Mouse (Mus musculus) adrenal gland, postnatal 4 days (tissue): Measurements from ENCODE around the gene Urah. TPM values are rescaled to one million over a fixed set of nuclear protein-coding genes. Genes with fewer than 3 reads are reported as not detected.

Source experiments
- DNase-seq, 2 experiments: peaks; one replicate each; pipeline ENCODE4 v3.0.0; 2021 to 2022; ENCODE audit warnings: low spot score in 2 of 2, mixed read lengths in 2 of 2
- long read RNA-seq, 2 experiments: library from polyadenylated mRNA; stranded (forward); transcript quantifications; one replicate each; pipeline ENCODE4 v2.0.0; 2021
- total RNA-seq, 2 experiments: library from RNA; stranded (reverse); gene quantifications; 2 replicates each; pipeline ENCODE4 v1.2.3; 2021

Urah gene
- 10 to 100 TPM in 1 of 2 experiments, under 1 TPM in 1; 0.70 to 17.0 TPM for total RNA-seq
- long read RNA-seq, experiment 1, transcript Urah-202 (4 exons, 719 nt): minor isoform, 6 of 17 reads
- long read RNA-seq, experiment 1, transcript Urah-201 (3 exons, 890 nt): major isoform, 10 of 17 reads
- long read RNA-seq, experiment 1, partial matches to known transcripts: 0 of 17 reads
- long read RNA-seq, experiment 1, other reads (novel, unspliced or antisense): 0 of 17 reads
- long read RNA-seq, experiment 2: 0 reads

DNA sequence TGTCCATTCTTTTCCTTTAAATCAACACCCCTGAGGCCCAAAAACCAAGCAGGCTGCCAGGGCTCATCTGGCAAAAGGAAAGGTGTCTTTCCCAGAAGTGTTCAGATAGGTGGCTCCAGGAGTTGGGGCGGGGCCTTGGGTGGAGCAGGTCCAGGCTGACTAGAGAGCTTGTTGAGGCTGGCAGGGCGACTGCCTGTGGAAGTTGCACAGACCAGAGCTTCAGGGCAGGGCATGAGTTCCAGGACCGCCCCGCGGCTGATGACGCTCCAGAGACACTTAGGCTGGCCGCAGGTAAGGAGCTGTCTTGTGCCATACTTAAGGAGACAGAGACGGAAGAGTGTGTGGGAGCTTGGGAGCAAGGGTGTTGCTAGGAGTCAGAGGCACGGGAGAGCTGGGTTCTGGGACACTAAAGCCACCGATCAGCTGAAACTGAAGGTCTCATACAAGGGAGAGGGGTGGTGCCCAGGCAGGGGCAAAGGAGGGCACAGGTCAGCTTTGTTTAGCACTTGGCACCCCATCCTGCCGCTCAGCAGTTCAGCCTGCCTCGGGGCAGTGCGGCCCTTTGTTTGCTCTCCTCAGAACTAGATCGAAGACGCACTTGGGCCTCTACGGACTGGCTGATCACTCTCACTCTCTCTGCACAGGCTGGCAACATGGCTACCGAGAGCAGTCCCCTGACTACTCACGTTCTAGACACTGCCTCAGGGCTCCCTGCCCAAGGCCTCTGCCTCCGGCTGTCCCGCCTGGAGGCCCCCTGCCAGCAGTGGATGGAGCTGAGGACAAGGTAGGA, at the start of gene Urah:
Urah (plus strand) TSS at position 51 of the 790 bp plus-strand sequence.
- DNase-seq: no peak

- DNase-seq: no peak
Observed at GRCm38 (mm10) chr7:140787406-140788052, 47.3 kb upstream of the Urah start, which contains the start of gene Syce1. Syce1 (minus strand) TSS chr7:140787852.

GRCm38 (mm10) chr7:140788053-140788435, 46.8 kb upstream of the Urah start:
- no peak for DNase-seq

GRCm38 (mm10) chr7:140793541-140793940, 41.3 kb upstream of the Urah start:
- DNase-seq: no peak

GRCm38 (mm10) chr7:140797619-140798018, 37.2 kb upstream of the Urah start:
- no peak for DNase-seq

DNA sequence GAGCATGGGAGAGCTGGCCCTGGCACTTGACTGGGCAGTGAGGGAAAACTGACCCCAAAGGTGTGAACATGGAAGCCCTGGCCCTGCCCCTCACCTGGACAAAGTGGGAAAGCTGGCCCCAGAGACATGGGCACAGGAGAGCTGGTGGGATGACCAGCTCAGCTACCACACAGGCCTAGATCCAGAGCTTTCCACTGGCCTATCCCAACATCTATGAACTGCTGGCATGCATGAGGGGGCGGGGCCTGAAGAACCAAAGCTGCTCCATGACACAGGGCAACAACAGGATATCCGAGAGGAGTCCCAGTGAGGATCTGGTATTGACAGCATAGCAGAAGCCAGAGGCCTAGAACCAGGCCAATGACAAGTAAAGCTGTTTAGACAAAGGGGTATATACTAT, 36.6 kb upstream of the Urah start:
- DNase-seq: no peak

GRCm38 (mm10) chr7:140802629-140803028, 32.2 kb upstream of the Urah start:
- DNase-seq: no peak

- DNase-seq: peak in 1 of 2 experiments; percentile 22
Observed at GRCm38 (mm10) chr7:140805704-140806103, 29.1 kb upstream of the Urah start.

GRCm38 (mm10) chr7:140810496-140810895, 24.3 kb upstream of the Urah start:
- DNase-seq: no peak

- DNase-seq: no peak
Observed at GRCm38 (mm10) chr7:140811714-140812113, 23.1 kb upstream of the Urah start.

DNA sequence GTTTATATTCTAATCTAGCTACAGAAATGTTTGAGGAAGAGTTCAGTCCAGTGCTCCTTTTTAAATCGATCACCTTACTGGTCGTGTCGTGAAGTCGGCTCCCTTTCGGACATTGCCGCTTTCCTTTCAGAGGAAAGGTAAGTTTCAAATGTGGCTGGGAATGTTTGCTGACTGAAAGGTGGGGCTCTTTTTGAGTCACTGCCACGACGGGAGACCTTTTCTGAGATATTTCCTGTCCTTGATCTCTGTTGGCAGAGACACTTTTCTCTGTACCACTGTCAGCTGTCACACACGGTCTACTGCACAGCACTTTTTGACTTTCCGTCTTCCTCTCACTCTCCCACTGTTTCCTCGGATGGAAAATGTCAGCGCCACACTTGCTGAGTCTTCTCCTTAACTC, 22.0 kb upstream of the Urah start:
- no peak for DNase-seq

GRCm38 (mm10) chr7:140820173-140820572, 14.6 kb upstream of the Urah start:
- no peak for DNase-seq

GRCm38 (mm10) chr7:140821305-140821652, 13.5 kb upstream of the Urah start:
- no peak for DNase-seq

DNA sequence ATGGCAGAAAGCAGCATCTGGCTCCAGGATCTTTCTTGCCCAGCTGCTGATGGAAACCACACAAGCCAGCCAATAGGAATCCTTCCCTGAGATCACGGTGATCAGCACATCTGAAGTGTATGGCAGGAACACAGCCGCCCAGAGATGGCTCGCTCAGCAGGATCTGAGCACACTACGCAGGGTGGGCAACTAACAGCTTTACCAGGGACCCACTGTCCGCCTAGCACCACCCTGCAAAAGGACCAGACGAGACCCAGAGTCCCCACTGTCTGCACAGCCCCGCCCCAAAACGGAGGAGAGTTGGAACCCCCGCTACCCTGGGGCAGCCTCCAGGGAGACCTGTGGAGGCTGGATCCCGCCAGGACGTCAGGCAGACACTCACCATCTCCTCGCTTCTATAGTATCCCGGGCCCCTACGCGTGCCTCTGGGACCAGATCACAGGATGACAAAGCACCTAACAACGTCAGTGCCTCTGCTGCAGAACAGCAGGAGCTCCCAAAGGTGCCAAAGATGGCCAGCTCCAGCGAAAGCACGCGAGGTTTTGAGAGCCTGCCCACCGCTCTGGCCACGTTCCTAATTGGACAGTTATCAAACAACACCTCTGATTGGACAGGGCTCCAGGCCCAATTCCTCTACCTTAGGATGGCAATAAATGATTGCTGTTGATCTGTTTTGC, 13.0 kb upstream of the Urah start, which contains the start of gene Zfp941:
Zfp941 (minus strand) TSS at position 526 of the 677 bp plus-strand sequence.
- DNase-seq: no peak

DNA sequence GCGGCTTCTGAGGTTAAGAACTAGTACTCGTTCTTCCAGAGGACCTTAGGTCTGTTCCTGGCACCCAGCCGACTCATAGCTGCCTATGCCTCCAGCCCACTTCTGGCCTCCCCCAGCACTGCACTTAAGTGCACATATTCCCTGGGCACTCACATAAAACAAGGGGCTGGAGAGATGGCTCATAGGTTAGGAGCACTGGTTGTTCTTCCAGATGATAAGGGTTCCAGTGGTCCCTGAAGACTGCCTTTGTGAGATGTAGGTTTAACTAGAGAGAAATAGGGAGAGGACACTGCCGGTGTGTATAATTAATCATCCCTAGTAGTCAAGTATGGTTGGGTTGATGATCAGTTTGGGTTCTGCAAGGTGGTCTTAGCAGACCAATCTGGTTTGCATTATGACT, 12.1 kb upstream of the Urah start:
- no peak for DNase-seq

DNA sequence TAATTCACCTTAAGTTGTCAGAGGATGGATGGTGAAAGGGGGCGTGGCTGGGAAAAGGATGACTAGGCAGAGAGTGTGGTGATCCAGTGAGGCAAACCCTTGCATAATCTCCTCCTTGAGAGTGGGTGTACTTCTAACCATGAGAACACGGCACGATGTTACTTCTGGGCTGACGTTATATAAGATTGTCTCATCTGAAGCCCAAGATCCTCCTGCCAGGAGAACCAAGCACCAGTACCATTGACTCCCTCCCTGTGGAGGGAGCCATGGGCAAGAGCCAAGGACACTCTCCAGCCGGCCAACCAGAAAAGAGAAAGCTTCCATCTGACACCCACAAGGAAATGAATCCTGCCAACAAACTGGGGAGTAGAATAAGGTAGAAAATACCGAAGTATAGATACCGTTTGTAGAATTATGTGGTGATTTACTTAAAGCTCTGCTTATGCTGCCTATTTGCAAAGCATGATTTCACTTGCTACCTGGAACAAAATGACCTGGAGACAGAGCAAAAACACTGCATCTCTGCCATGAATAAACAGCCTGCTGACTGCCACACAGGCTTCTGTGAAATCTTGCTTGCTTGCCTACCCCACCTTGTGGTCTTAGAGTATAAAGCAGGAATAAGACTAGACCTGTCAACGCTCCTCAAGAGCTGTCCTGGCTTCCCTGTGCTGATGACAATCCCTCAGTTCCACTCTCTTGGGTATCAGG, 6.5 kb upstream of the Urah start:
- DNase-seq: no peak

DNA sequence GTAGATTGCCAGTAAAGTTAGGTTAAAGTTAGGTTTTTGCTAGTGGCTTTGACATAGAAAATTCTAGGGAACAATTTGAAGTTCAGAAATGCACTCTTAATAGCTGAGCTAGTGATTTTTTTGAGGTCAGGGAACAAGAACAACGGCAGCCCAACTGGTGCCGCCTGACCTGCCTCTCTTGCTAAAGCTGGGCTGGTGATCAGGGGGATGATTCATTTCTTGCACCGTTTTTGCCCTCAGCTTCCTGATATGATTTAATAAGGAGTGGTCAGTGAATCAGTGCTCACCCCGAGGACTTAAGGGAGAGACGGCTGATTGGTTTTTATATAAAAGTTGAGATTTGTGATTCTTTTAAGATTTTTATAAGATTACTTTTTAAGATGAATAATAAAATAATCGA, 3.4 kb upstream of the Urah start:
- DNase-seq: no peak

DNA sequence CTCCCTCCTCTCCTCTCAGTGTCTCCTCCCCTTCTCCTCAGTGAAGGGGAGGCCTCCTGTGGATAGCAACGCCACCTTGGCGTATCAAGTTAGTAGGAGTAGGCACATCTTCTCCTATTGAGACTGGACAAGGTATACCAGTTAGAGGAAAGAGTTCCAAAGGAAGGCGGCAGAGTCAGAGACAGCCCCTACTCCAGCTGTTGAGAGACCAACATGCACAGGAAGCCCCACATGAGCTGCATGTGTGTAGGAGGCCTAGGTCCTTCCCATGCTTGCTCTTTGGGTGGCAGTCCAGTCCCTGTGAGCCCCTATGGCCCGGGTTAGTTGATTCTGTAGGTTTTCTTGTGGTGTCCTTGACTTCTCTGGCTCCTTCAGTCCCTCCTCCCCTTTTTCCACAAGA, 1.5 kb upstream of the Urah start:
- DNase-seq: no peak

DNA sequence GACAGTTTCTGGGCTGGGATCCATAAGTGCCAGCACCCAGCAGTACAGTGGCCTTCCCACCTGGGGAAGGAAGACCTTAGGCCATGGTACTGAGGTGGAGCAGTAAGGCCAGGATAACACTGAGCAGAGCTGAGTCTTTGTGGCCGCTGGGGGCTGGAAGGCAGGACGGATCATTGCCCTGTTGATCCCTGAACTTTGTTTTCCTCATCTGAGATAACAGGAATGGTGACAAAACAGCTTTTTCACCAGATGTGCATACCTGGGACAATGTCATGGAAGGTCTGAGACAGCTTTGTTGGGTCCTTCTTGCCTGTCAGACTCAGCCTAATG, 905 bp downstream of the Urah start:
- no peak for DNase-seq

- no peak for DNase-seq
Observed at GRCm38 (mm10) chr7:140836243-140837115, 1.7 kb downstream of the Urah start.
